Mouse (Mus musculus) adrenal gland, adult 18-20 months (tissue): Measurements from ENCODE around the gene Ctnnd1. TPM values are rescaled to one million over a fixed set of nuclear protein-coding genes. Genes with fewer than 3 reads are reported as not detected.
"Not testable (repeated sequence)": the region's sequence is repeated elsewhere in the genome, so short reads cannot be mapped to it uniquely, and the experiment has no call there.

ENCODE experiments used
- DNase-seq, 2 experiments: peaks; one replicate each; pipeline ENCODE4 v3.0.0; 2021 to 2022; ENCODE audit warnings: low spot score in 2 of 2
- long read RNA-seq, 2 experiments: library from polyadenylated mRNA; stranded (forward); transcript quantifications; one replicate each; pipeline ENCODE4 v2.0.0; 2021
- total RNA-seq, 2 experiments: library from RNA; stranded (reverse); gene quantifications; 1 replicate in 1 of 2; 2 replicates in 1 of 2; pipeline ENCODE4 v1.2.3; 2021

Ctnnd1 gene
- total RNA-seq = 100 to 1,000 TPM; 123 to 129 TPM
- long read RNA-seq, experiment 1, full-length matches to known transcripts = 8 of 28 reads
- long read RNA-seq, experiment 1, partial matches to known transcripts = 5 of 28 reads
- long read RNA-seq, experiment 1, other reads (novel, unspliced or antisense) = 15 of 28 reads
- long read RNA-seq, experiment 2, full-length matches to known transcripts = 2 of 11 reads
- long read RNA-seq, experiment 2, partial matches to known transcripts = 1 of 11 reads
- long read RNA-seq, experiment 2, other reads (novel, unspliced or antisense) = 8 of 11 reads

DNA sequence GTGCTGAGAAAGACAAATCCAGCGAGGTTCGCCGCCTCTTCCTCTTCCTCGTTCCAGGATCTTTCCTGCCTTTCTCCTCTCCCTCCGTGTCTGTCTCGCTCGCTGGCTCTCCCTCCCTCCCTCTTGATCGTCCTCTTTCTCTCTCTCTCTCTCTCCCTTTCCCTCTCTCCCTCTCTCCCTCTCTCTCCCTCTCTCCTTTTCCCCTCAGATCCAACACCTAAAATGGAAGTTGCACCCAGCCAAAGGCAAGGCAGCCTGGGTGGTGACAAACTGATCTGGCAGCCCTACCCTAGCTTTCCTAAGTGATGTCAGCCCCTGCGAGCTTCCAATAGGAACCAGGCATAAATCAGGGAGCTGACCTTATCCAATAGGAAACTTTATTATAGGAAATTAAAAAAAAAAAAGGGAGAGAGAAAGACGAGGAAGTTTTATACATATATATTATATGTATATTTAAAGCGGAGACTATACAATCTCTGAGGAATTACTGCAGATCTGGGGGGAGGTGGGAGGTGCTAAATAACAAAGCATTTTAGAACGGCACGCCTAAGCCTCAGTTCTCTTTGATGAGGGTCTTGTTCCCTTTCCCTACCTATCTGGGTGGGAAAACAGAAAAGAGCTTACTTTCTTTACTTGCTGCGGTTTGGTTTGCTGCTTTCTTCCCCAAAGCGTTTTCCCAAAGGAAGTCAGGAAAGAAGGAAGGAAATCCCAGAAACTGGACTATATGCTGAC is at the start of gene Ctnnd1:
Gene Ctnnd1, minus strand, starts transcription at position 302 of the 732 bp plus-strand sequence.
- DNase-seq = peak; percentile 78 to 79

DNA sequence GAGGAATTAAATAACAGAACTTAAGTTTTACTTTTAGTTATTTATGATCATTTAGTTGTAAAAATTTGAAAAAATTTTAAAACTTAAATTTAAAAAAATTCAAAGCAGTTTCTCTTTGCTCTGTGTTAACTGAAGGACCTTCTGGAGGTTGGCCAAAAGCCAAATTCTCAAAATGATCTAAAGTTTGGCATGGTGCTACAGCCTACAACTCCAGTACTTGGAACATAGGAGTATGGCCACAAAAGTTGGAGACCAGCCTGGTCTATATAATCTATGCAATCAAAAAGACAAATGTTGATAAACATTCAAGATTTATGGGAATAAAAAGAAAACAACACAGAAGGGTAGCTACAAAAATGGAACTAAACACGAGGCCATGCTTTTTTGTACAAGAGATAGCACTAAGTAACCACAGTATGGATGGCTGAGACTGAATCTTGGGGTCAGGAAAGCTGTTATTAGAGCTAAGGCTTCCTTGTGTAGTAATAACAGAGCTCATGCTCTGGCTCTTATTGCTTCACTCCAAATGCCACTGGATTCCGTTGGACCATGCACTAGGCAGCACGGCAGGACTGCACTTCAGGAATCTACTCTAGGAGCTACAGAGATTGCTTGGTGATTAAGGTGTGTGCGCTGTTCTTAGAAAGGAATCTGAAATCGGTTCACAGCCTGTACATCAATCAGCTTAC is 44.6 kb upstream of the Ctnnd1 start:
- DNase-seq = no peak

DNA sequence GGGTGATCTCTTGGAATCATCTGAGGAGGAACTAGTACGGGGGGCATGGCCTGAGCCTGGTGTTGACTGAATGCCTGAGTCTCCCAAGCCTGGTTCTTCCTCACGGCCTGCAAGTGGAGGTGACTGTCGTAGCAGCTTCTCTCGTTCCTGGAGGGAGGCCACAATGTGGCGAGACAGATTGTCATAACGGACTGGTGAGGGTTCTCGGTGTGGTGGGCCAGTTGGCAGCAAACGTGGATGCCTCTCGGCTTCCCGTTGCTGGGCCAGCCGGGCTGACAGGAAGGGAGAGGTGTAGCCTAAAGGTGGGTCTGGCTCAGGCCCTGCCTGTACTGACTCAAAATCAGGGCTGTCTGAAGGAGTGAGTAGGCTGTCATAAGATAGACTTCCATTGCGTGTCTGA is 39.5 kb upstream of the Ctnnd1 start:
- DNase-seq = no peak

DNA sequence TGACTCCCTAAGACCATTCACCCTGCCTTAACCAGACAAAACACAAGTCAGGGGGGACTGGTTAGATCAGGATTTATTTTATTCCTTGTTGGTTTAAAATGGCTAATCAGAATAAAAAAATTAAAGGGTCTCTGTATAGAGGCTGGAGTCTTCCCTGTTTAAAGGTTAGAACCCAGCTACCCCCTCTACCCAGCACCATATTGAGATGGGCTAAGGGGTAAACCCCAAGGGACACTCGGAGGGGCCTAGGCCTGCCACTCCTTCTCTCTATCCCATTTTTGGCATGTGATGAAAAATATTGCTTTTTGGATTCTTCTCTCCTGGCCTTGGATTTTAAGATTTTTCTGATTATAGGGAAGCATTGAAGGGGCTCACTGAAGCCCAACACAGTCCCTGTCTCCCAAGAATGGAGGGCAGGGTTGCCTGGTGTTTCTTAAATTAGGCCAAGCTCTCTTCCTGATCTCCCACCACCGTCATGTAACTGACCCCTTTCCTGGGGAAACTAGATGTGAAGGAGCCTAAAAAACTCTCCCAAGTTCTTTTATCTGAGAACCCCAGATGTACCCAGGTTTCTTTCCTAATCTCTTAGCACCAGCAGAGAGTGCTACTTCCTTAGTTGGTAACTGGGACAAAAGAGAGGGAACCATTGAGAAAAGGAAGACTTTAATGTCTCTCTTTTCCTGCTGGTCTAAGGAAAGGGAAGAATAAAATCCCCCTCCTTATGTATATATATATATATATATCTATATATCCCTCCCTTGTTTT is 37.7 kb upstream of the Ctnnd1 start:
- DNase-seq = no peak

DNA sequence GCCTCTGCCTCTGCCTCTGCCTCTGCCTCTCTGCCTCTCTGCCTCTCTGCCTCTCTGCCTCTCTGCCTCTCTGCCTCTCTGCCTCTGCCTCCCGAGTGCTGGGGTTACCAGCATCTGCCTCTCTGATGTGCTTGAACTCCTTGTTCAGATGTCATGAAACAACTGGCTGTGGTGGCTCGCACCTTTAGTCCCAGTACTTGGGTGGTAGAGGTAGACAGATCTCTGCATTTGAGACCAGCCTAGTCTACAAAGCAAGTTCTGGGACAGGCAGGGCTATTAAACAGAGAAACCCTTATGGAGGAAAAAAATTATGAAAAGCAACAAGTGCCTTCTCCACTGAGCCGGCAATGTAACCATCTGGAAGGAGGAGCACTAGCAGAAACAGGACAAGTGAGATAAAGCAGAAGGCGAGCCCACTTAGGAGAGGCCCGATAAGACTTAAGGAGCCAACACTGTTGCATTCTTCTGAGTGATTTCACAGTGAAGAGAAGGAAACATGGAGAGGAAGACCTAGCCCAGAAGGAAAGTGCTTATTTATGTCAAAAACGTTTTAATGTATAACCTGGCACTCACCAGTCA is 32.1 kb upstream of the Ctnnd1 start:
- DNase-seq = no peak

GRCm38 (mm10) chr2:84679016-84679415 is 28.5 kb upstream of the Ctnnd1 start, which contains the start of gene Tmx2:
Tmx2 (minus strand) TSS chr2:84679140.
- DNase-seq = no peak

DNA sequence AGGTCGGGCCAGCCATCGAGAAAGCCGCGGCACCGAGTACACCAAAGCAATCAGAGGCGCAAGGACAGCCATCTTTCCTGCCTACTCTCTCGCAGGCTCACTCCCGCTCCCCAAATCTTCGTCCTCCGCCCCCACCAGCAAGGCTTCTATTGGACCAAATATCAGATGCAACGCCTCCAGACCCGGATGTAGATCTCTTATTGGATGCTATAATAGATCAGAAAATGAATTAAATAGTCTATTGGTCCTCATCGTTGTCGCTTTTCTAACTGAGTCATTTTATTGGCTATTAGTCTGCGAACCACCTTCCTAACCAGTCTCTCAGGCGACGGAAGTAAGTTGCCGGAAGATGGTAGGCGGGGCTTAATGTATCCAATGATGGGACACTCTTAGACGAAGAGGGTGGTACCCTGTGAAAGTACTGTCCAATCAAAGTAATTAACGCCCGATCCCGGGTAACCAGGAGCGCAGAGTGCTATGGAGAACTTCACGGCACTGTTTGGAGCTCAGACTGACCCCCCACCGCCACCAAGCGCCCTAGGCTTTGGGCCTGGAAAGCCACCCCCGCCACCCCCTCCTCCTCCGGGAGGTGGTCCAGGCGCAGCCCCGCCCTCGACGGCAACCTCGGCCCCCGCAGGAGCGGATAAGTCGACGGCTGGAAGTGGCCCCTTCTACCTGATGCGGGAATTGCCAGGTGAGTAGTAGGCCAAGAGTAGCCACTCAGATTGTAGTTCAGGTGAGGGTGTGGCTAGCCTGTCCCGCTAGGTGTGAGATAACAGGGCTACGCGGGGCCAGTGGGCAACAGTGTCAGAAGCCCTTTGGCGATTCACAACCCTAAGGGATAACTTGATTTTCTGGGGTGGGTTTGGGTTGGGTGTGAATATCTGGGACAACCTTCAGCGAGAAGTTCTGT is 27.7 kb upstream of the Ctnnd1 start, which contains the start of the genes Gm28635 and Med19:
Gene Gm28635, minus strand, starts transcription at position 74 of the 913 bp plus-strand sequence.
Gene Med19, plus strand, starts transcription at position 435 of the 913 bp plus-strand sequence.
- DNase-seq = peak; percentile 72 to 74

DNA sequence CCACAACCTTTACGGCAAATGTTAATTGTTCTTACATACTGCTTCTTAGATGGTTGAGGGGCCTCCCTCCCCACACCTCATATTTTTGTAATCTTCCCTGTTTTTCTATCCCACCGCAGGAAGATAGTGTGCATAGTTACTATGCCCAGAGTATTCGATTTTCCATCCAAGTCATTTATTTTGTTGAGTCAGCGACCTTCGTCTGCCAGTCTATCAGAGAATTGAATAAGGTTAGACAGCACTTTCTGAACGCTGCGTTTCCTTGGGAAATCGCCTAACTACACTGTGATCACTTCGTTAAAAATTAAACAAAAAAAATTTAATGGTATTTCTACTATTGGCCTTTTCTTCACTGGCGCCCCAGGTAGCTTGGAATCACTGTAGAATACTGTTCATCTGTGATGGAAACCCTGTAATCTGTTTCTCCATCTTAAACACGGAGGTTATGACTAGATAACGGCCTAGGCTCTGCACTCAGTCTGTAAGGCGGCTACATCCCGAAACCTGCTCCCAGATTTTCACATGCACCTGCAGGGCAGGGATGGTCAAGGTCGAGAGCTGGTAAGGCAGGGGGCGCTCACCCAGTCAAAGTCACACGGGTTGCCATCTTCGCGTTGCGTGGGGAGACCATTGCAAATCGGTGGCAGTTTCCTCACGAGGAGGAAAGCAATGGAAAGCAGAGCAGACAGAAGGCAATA is 26.9 kb upstream of the Ctnnd1 start:
- DNase-seq = no peak

DNA sequence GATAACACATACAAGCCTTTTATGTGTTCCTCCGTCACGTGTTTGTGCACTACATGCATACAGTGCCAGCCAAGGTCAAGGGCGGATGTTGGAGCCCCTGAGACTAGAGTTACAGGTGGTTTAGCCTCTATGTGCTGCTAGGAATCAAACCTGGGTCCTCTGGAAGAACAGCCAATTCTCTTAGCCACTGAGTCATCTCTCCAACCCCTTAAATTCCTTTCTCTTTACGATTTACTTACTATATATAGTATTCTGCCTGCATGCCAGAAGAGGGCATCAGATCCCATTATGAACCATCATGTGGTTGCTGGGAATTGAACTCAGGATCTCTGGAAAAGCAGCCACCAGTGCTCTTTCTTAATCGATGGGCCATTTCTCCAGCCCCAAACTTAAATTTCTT is 21.0 kb upstream of the Ctnnd1 start:
- DNase-seq = not testable (repeated sequence)

GRCm38 (mm10) chr2:84670569-84670933 is 20.0 kb upstream of the Ctnnd1 start, which contains the start of gene Selenoh:
Selenoh (minus strand) TSS chr2:84670770.
- peak; percentile 62 to 69 for DNase-seq

- DNase-seq = peak; percentile 28 to 29
Measured at GRCm38 (mm10) chr2:84669828-84670568, 19.4 kb upstream of the Ctnnd1 start.

DNA sequence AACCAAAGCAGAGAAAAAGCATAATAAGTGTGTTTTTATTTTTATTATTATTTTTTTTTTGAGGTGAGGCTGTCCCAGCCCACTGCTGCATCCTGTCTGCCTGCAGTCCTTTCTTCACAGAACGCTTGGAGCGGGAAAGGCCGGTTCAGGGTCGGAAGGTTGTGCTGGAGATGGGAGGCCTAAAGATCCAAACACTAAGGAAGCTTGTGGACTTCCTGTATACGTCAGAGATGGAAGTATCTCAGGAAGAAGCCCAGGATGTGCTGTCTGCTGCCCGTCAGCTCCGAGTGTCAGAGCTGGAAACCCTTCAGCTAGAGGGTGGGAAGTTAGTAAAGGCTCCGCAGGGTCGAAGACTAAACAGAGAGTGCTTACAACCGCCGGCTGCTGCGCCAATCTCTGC is 15.5 kb upstream of the Ctnnd1 start:
- no peak for DNase-seq

DNA sequence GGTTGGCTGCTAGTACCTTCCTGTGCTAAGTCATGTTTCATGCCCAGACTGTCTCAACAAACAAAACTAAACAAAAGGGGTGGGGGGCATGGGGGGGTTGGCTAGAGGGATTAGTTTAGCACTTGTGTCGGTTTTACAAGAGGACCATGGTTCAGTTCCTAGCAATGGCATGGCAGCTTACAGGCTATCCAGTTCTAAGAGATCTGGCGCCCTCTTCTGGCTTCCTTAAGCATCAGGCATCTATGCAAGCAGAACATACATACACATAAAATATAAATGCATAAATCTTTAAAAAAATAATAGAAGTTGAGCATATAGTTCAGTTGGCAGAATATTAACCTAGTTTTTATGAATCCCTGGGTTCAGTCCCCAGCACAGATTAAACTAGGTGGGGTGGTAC is 12.3 kb upstream of the Ctnnd1 start:
- DNase-seq = peak in 1 of 2 experiments; percentile 47

DNA sequence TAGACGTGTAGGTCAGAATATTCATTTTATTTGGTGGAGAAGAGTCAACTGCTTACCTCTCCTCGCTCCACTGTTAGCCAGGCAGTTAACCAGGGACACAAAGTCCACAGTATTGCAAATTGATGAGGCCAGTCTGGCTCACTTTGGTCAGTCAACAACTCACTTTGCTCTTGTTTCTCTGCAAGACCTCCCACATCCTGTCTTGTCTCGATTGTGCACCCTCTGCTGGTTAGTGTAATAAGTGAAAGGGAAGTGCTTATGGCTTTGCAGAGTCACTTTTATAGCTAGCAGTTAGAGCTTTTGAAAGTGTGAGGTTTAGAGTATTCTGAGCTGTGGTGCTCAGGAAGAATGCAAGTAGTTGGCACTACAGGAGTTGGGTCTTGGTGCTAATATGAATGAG is 9.7 kb upstream of the Ctnnd1 start:
- no peak for DNase-seq

GRCm38 (mm10) chr2:84658806-84659205 is 8.2 kb upstream of the Ctnnd1 start, which contains the start of gene Btbd18:
Btbd18 (plus strand) TSS chr2:84659079.
- no peak for DNase-seq

DNA sequence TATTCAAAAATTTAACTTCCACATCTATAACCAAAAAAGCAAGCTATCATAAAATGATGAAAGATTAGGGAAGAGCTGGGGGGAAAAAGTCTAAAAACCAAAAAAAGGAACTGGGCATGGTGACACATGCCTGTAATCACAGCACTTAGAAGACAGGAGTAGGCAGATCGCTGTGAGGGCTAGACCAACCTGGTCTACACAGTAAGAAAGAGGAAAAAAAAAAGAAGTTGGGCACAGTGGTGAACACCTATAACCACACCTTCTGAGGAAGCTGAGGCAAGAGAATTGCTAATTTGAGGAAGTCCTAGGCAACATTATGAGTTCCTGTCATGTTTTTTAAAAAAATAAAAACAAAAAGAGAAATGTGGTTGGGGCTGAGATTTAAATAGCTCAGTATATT is 5.3 kb upstream of the Ctnnd1 start:
- no peak for DNase-seq

GRCm38 (mm10) chr2:84653354-84653753 is 2.8 kb upstream of the Ctnnd1 start:
- no peak for DNase-seq

GRCm38 (mm10) chr2:84649674-84650073 is 891 bp downstream of the Ctnnd1 start:
- no peak for DNase-seq
